In the genomic region with DNA sequence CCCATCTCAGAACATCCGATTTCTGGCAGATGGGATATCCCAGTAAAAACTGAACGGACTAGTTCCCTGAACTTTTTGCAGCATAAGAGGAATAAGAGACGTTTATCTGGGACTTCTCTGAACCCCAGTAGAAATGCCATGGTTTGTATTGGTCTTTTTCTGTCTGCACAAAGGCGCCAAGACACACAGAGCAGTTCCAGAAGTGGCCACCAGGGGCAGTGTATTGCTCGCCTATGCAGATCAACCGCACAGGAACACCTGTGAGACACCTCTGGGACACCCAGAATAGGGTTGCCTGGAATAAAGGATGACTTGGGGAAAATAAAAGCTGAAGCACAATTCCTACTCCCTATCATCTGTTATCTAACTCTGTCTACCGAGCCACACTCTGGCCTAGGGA, we compare ENCODE assay signal across 8 mouse cellular contexts.
DNase-seq lines count a peak whose midpoint lies in the region; ATAC-seq lines count a peak whose summit lies in the region.

No protein-coding gene starts in this region.

- no peaks in the 10 kb centered on the region for H3K36me3 ChIP-seq in forebrain, embryonic 11.5 days (ENCODE audit: control insufficient read depth, insufficient read depth, low read length)
- no peaks in the 10 kb centered on the region for H3K36me3 ChIP-seq in forebrain, embryonic 16.5 days (ENCODE audit: control insufficient read depth, insufficient read depth)
- no peaks in the 10 kb centered on the region for H3K36me3 ChIP-seq in midbrain, embryonic 11.5 days (ENCODE audit: control insufficient read depth, insufficient read depth, low read length)
- no peaks in the 10 kb centered on the region for H3K36me3 ChIP-seq in midbrain, embryonic 13.5 days

- WGBS in forebrain, embryonic 11.5 days: 61% methylated on average over 7 of the region's 7 CpGs
- WGBS in forebrain, embryonic 16.5 days: 62% methylated on average over 7 of the region's 7 CpGs
- WGBS in midbrain, embryonic 11.5 days: 55% methylated on average over 7 of the region's 7 CpGs
- WGBS in midbrain, embryonic 13.5 days: 66% methylated on average over 7 of the region's 7 CpGs

- no peak overlapping the region for H3K27ac ChIP-seq in forebrain, embryonic 11.5 days (ENCODE audit: low read depth, low read length)
- no peak overlapping the region for H3K27ac ChIP-seq in forebrain, embryonic 16.5 days (ENCODE audit: low read length)
- H3K27ac ChIP-seq in midbrain, embryonic 11.5 days (ENCODE audit: low read depth, low read length): no peak overlapping the region
- no peak overlapping the region for H3K27ac ChIP-seq in midbrain, embryonic 13.5 days

- intact Hi-C loops in heart, postnatal 14 days (cut with DNase I): no loop called here

- no peak overlapping the region for H3K4me2 ChIP-seq in forebrain, embryonic 11.5 days (ENCODE audit: low read depth, low read length, severe bottlenecking)
- no peak overlapping the region for H3K4me2 ChIP-seq in forebrain, embryonic 16.5 days (ENCODE audit: low read length)
- H3K4me2 ChIP-seq in midbrain, embryonic 11.5 days: no peak overlapping the region
- no peak overlapping the region for H3K4me2 ChIP-seq in midbrain, embryonic 13.5 days (replicated peaks)

- H3K4me1 ChIP-seq in forebrain, embryonic 11.5 days (replicated peaks; ENCODE audit: control insufficient read depth, insufficient read depth, low read length): no peaks in the 10 kb centered on the region
- H3K4me1 ChIP-seq in forebrain, embryonic 16.5 days (replicated peaks; ENCODE audit: control insufficient read depth, insufficient read depth, low read length): peaks cover 7% of the 10 kb centered on the region
- no peaks in the 10 kb centered on the region for H3K4me1 ChIP-seq in midbrain, embryonic 11.5 days (ENCODE audit: control insufficient read depth, insufficient read depth, low read length)
- peaks cover 8% of the 10 kb centered on the region for H3K4me1 ChIP-seq in midbrain, embryonic 13.5 days (replicated peaks)

- no peak for ATAC-seq in forebrain, embryonic 11.5 days (replicated peaks; ENCODE audit: low FRiP score)
- ATAC-seq in forebrain, embryonic 16.5 days: no peak
- no peak for ATAC-seq in midbrain, embryonic 11.5 days (ENCODE audit: low FRiP score)
- no peak for ATAC-seq in midbrain, embryonic 13.5 days
- no peak for ATAC-seq in erythroid progenitor cell, adult 5-6 weeks (replicated peaks; ENCODE audit: low FRiP score, poor library complexity, severe bottlenecking)

- H3K4me3 ChIP-seq in forebrain, embryonic 11.5 days (ENCODE audit: low read depth, low read length): no peak overlapping the region
- H3K4me3 ChIP-seq in forebrain, embryonic 16.5 days (replicated peaks; ENCODE audit: low read length): no peak overlapping the region
- H3K4me3 ChIP-seq in midbrain, embryonic 11.5 days (ENCODE audit: low read depth, low read length): no peak overlapping the region
- H3K4me3 ChIP-seq in midbrain, embryonic 13.5 days (replicated peaks): no peak overlapping the region

- no peaks in the 10 kb centered on the region for H3K27me3 ChIP-seq in forebrain, embryonic 11.5 days (ENCODE audit: control insufficient read depth, insufficient read depth, low read length)
- H3K27me3 ChIP-seq in forebrain, embryonic 16.5 days (replicated peaks; ENCODE audit: control insufficient read depth, insufficient read depth, low read length): no peaks in the 10 kb centered on the region
- H3K27me3 ChIP-seq in midbrain, embryonic 11.5 days (ENCODE audit: control insufficient read depth, insufficient read depth, low read length): no peaks in the 10 kb centered on the region
- H3K27me3 ChIP-seq in midbrain, embryonic 13.5 days: no peaks in the 10 kb centered on the region

- no peaks in the 10 kb centered on the region for H3K9me3 ChIP-seq in forebrain, embryonic 11.5 days (ENCODE audit: control insufficient read depth, low read length)
- H3K9me3 ChIP-seq in forebrain, embryonic 16.5 days (ENCODE audit: control insufficient read depth, low read length): no peaks in the 10 kb centered on the region
- H3K9me3 ChIP-seq in midbrain, embryonic 11.5 days (ENCODE audit: control insufficient read depth, low read length): no peaks in the 10 kb centered on the region
- H3K9me3 ChIP-seq in midbrain, embryonic 13.5 days: no peaks in the 10 kb centered on the region

- DNase-seq in forebrain, embryonic 11.5 days (ENCODE audit: low spot score): peak; percentile 76
- peak; percentile 91 for DNase-seq in midbrain, embryonic 11.5 days (ENCODE audit: low spot score, missing footprints)
- DNase-seq in adrenal gland, postnatal 36 days: peak; percentile 2 to 6
- peak; percentile 6 to 52 for DNase-seq in heart, postnatal 14 days
- DNase-seq in mesoderm, embryonic 11.5 days (ENCODE audit: low read depth, low spot score): peak; percentile 55

- no peak overlapping the region for H3K9ac ChIP-seq in forebrain, embryonic 11.5 days (ENCODE audit: low read length)
- no peak overlapping the region for H3K9ac ChIP-seq in forebrain, embryonic 16.5 days (replicated peaks; ENCODE audit: low read depth, low read length)
- no peak overlapping the region for H3K9ac ChIP-seq in midbrain, embryonic 11.5 days (ENCODE audit: low read length)
- no peak overlapping the region for H3K9ac ChIP-seq in midbrain, embryonic 13.5 days (replicated peaks)

Comparison
In these comparisons a context has a peak if more than half of its experiments do, and no peak if none do; other contexts are left out.
1. DNase-seq: peak in every context shown above with its lines; median percentile 91 in midbrain, embryonic 11.5 days; 76 in forebrain, embryonic 11.5 days; 55 in mesoderm, embryonic 11.5 days; 29 in heart, postnatal 14 days; 4 in adrenal gland, postnatal 36 days.